Comparison of ENCODE assay signal across 13 mouse cellular contexts in genomic region chr10:118648111-118648510, GRCm38 (mm10).
DNase-seq lines count a peak whose midpoint lies in the region; ATAC-seq and TF ChIP-seq lines count a peak whose summit lies in the region.
"Had no signal": no experiment of that assay in that cellular context is flagged by ENCODE, and none has a peak within 500 bp of the region (broad histone marks: within the 10 kb centered on the region; RNA-seq: fewer than 3 reads in every experiment).

No protein-coding gene starts in this region.

- H3K36me3 ChIP-seq in embryonic facial prominence, embryonic 13.5 days: no peaks in the 10 kb centered on the region
- no peaks in the 10 kb centered on the region for H3K36me3 ChIP-seq in embryonic facial prominence, embryonic 10.5 days (replicated peaks)
- H3K36me3 ChIP-seq in myocyte (ENCODE audit: control insufficient read depth, insufficient read depth): no peaks in the 10 kb centered on the region
- H3K36me3 ChIP-seq: G1E; neural tube, embryonic 13.5 days had no signal

- no peak for ATAC-seq in embryonic facial prominence, embryonic 13.5 days (ENCODE audit: insufficient number of reproducible peaks, insufficient read depth, low FRiP score, low TSS enrichment, low read depth)
- no peak for ATAC-seq in monocyte, adult 5-6 weeks (replicated peaks; ENCODE audit: insufficient number of reproducible peaks, low FRiP score, low TSS enrichment, poor library complexity, severe bottlenecking)
- ATAC-seq in inflammation-experienced regulatory T-cells, adult 6 months: no peak
- ATAC-seq: liver, postnatal 0 days had no signal

- TF ChIP-seq POLR2A in myocyte (IDR thresholded peaks at IDR 0.05; ENCODE audit: insufficient read length, low read depth): no peak

- H3K4me1 ChIP-seq in embryonic facial prominence, embryonic 13.5 days: peaks cover 11% of the 10 kb centered on the region
- 0 out of 2 replicates have a peak, but pooled peaks cover 4% of the 10 kb centered on the region for H3K4me1 ChIP-seq in embryonic facial prominence, embryonic 10.5 days

- DNase-seq in embryonic facial prominence, embryonic 10.5 days (ENCODE audit: low spot score): no peak
- DNase-seq in left cerebral cortex, postnatal 14 days (ENCODE audit: low spot score in 2 of 2): peak; percentile 16 to 24
- no peak for DNase-seq in left cerebral cortex, adult 8-10 months (ENCODE audit: low spot score in 2 of 2)
- DNase-seq in gastrocnemius, adult 2 months: peak; percentile 88
- DNase-seq: adrenal gland, postnatal 10 days; liver, postnatal 0 days; thymus, postnatal 36 days had no signal

- intact Hi-C loops in left cerebral cortex, postnatal 14 days (cut with DNase I): no loop called here
- intact Hi-C loops in gastrocnemius, adult 2 months (cut with DNase I): loop anchor here (5.0 kb wide), 1 partner anchor 64 kb away; no protein-coding TSS in a partner anchor

- no peak overlapping the region for H3K4me3 ChIP-seq in embryonic facial prominence, embryonic 13.5 days
- no peak overlapping the region for H3K4me3 ChIP-seq in embryonic facial prominence, embryonic 10.5 days
- no peak overlapping the region for H3K4me3 ChIP-seq in gastrocnemius, adult 2 months
- no peak overlapping the region for H3K4me3 ChIP-seq in myocyte
- H3K4me3 ChIP-seq: neural tube, embryonic 13.5 days had no signal

- no peaks in the 10 kb centered on the region for H3K9me3 ChIP-seq in embryonic facial prominence, embryonic 13.5 days
- H3K9me3 ChIP-seq in embryonic facial prominence, embryonic 10.5 days: no peaks in the 10 kb centered on the region
- H3K9me3 ChIP-seq: neural tube, embryonic 13.5 days had no signal

- 31% methylated on average over 2 of the region's 2 CpGs for WGBS in embryonic facial prominence, embryonic 13.5 days
- WGBS in embryonic facial prominence, embryonic 10.5 days: 53% methylated on average over 2 of the region's 2 CpGs

- no peaks in the 10 kb centered on the region for H3K27me3 ChIP-seq in embryonic facial prominence, embryonic 13.5 days
- no peaks in the 10 kb centered on the region for H3K27me3 ChIP-seq in embryonic facial prominence, embryonic 10.5 days (replicated peaks; ENCODE audit: low read depth, poor library complexity, severe bottlenecking)
- H3K27me3 ChIP-seq in myocyte (ENCODE audit: control insufficient read depth, insufficient read depth, insufficient read length): no peaks in the 10 kb centered on the region
- H3K27me3 ChIP-seq: neural tube, embryonic 13.5 days had no signal

- H3ac ChIP-seq in myocyte (ENCODE audit: control insufficient read depth, insufficient read length): no peak overlapping the region

- no peak for TF ChIP-seq CTCF in gastrocnemius, adult 2 months (IDR thresholded peaks at IDR 0.05)

- H3K9ac ChIP-seq in embryonic facial prominence, embryonic 13.5 days: no peak overlapping the region
- H3K9ac ChIP-seq: liver, postnatal 0 days; neural tube, embryonic 13.5 days had no signal

- 0 out of 2 replicates have a peak overlapping the region, but pooled peaks have one; percentile 34 for H3K27ac ChIP-seq in embryonic facial prominence, embryonic 13.5 days
- H3K27ac ChIP-seq in embryonic facial prominence, embryonic 10.5 days (replicated peaks): no peak overlapping the region
- H3K27ac ChIP-seq in gastrocnemius, adult 2 months: peak overlapping the region; percentile 80
- H3K27ac ChIP-seq: neural tube, embryonic 13.5 days had no signal

- no peaks in the 10 kb centered on the region for H3K79me2 ChIP-seq in myocyte (ENCODE audit: control insufficient read depth, insufficient read depth)

- H3K4me2 ChIP-seq in embryonic facial prominence, embryonic 13.5 days: no peak overlapping the region
- H3K4me2 ChIP-seq in myocyte (ENCODE audit: low read depth): no peak overlapping the region
- H3K4me2 ChIP-seq: neural tube, embryonic 13.5 days had no signal

TF ChIP-seq in myocyte, 11 proteins besides CTCF, POLR2A, EP300 and RAD21:
- TF ChIP-seq REST (IDR thresholded peaks at IDR 0.05; ENCODE audit: insufficient read depth, insufficient read length): no peak
- TF ChIP-seq MYOD1 (IDR thresholded peaks at IDR 0.05; ENCODE audit: control insufficient read depth in 1 of 3, insufficient read length in 2 of 3, low read depth in 2 of 3): peak; percentile 18 to 56 (median 27)
- peak in 1 of 3 experiments; percentile 51 for TF ChIP-seq MYOG (IDR thresholded peaks at IDR 0.05; ENCODE audit: control insufficient read depth in 1 of 3, insufficient read depth in 1 of 3, insufficient read length in 2 of 3, low read depth in 2 of 3)
- no peak for TF ChIP-seq TCF3 (IDR thresholded peaks at IDR 0.05; ENCODE audit: insufficient read length, low read depth)

Comparison
In these comparisons a context has a peak if more than half of its experiments do, and no peak if none do; other contexts are left out.
1. DNase-seq: peak in left cerebral cortex, postnatal 14 days (2 of 2) and gastrocnemius, adult 2 months (single experiment); none in embryonic facial prominence, embryonic 10.5 days (single experiment) and left cerebral cortex, adult 8-10 months (0 of 2).